ENCODE assay signal across 12 mouse cellular contexts in the genomic region with DNA sequence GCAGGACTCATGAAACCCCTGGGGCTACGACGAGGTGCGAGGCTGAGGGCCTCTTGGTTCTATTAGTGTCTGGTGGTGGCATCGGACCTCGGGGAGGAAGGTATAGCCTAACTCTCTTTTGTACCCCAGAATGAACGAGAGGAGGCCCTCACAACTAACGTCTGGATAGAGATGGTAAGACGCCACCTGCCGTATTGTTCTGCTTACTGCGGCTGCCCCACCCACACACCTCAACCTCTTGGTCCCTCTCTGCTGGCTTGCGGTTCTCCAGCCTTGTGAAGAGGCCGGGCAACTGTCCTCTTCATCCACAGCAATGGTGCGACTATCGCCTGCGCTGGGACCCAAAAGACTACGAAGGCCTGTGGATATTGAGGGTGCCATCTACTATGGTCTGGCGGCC. TPM values are rescaled to one million over a fixed set of nuclear protein-coding genes. Genes with fewer than 3 reads are reported as not detected.
DNase-seq lines count a peak whose midpoint lies in the region; ATAC-seq and TF ChIP-seq lines count a peak whose summit lies in the region.
"Had no signal": no experiment of that assay in that cellular context is flagged by ENCODE, and none has a peak within 500 bp of the region (broad histone marks: within the 10 kb centered on the region; RNA-seq: fewer than 3 reads in every experiment).

No protein-coding gene starts in this region.

- no peak for TF ChIP-seq POLR2A in CH12.LX (IDR thresholded peaks at IDR 0.05; ENCODE audit: low read depth, low read length)
- no peak for TF ChIP-seq POLR2A in cerebellum, adult 2 months (IDR thresholded peaks at IDR 0.05; ENCODE audit: borderline replicate concordance, insufficient read depth, low read length)

- dilution Hi-C loops in CH12.LX (cut with MboI; ENCODE audit: extremely low pct_ligation_motif_present, extremely low pct_unique_long_range_greater_than_20kb, low sequenced_read_pairs): no loop called here

- in situ Hi-C loops in CH12.LX (cut with MboI; ENCODE audit: low pct_ligation_motif_present, low pct_unique_long_range_greater_than_20kb, low sequenced_read_pairs): no loop called here

- peak; percentile 61 for TF ChIP-seq CTCF in layer of hippocampus, adult 2 months (conservative IDR thresholded peaks at IDR 0.05)
- TF ChIP-seq CTCF in CH12.LX (conservative IDR thresholded peaks at IDR 0.05 in 1 of 2, IDR thresholded peaks at IDR 0.05 in 1 of 2; ENCODE audit: low read depth in 2 of 2, low read length in 2 of 2): peak in 1 of 2 experiments; percentile 58; a peak in 2 of 4 replicates
- no peak for TF ChIP-seq CTCF in cerebellum, adult 2 months (IDR thresholded peaks at IDR 0.05; ENCODE audit: borderline replicate concordance, insufficient read depth, low read depth, low read length)

- no peak; the same call in none of the 2 replicates for TF ChIP-seq RAD21 in CH12.LX (IDR thresholded peaks at IDR 0.05; ENCODE audit: low read depth, low read length)

- H3K9ac ChIP-seq in CH12.LX (ENCODE audit: insufficient read depth, low read depth): no peak overlapping the region
- no peak overlapping the region for H3K9ac ChIP-seq in limb, embryonic 11.5 days (ENCODE audit: low read length)
- H3K9ac ChIP-seq: liver, embryonic 15.5 days had no signal

- H3K9me3 ChIP-seq in CH12.LX (replicated peaks; ENCODE audit: low read length): peaks cover 3% of the 10 kb centered on the region
- H3K9me3 ChIP-seq in limb, embryonic 11.5 days (ENCODE audit: control insufficient read depth, low read length): no peaks in the 10 kb centered on the region
- H3K9me3 ChIP-seq: liver, embryonic 15.5 days had no signal

- no peak overlapping the region for H3K4me3 ChIP-seq in layer of hippocampus, adult 2 months
- no peak overlapping the region for H3K4me3 ChIP-seq in CH12.LX (replicated peaks in 1 of 3; ENCODE audit: low read depth in 2 of 3, low read length in 2 of 3, poor library complexity in 1 of 3)
- no peak overlapping the region for H3K4me3 ChIP-seq in limb, embryonic 11.5 days (ENCODE audit: low read depth, low read length)
- H3K4me3 ChIP-seq in cerebellum, adult 2 months (replicated peaks; ENCODE audit: insufficient read depth, low read depth, low read length): no peak overlapping the region
- H3K4me3 ChIP-seq: liver, embryonic 15.5 days had no signal

- H3K27me3 ChIP-seq in CH12.LX (replicated peaks): no peaks in the 10 kb centered on the region
- H3K27me3 ChIP-seq in limb, embryonic 11.5 days (ENCODE audit: control insufficient read depth, insufficient read depth, low read length): peaks cover 3% of the 10 kb centered on the region; the same call in 1 of the 2 replicates
- no peaks in the 10 kb centered on the region for H3K27me3 ChIP-seq in cerebellum, adult 2 months (ENCODE audit: control insufficient read depth, insufficient read depth, low read length)

- no peak overlapping the region for H3K27ac ChIP-seq in layer of hippocampus, adult 2 months
- no peak overlapping the region for H3K27ac ChIP-seq in CH12.LX (ENCODE audit: insufficient read depth, low read depth)
- H3K27ac ChIP-seq in limb, embryonic 11.5 days (replicated peaks; ENCODE audit: low read depth, low read length): no peak overlapping the region
- H3K27ac ChIP-seq in cerebellum, adult 2 months (ENCODE audit: insufficient read depth, low read length): no peak overlapping the region
- H3K27ac ChIP-seq: liver, embryonic 15.5 days had no signal

- TF ChIP-seq EP300 in CH12.LX (IDR thresholded peaks at IDR 0.05; ENCODE audit: low read length): no peak

- H3K36me3 ChIP-seq in CH12.LX (replicated peaks in 1 of 2; ENCODE audit: control insufficient read depth in 1 of 2, insufficient read depth in 1 of 2, low read length in 1 of 2): peaks cover 0 to 22% of the 10 kb centered on the region in 2 experiments
- H3K36me3 ChIP-seq in limb, embryonic 11.5 days (ENCODE audit: control insufficient read depth, insufficient read depth, low read length): no peaks in the 10 kb centered on the region
- H3K36me3 ChIP-seq: liver, embryonic 15.5 days had no signal

- no peak for DNase-seq in layer of hippocampus, adult 2 months (ENCODE audit: low spot score in 2 of 2)
- no peak for DNase-seq in layer of hippocampus, postnatal 25 days (ENCODE audit: extremely low spot score in 1 of 2, low spot score in 1 of 2)
- DNase-seq in CH12.LX (ENCODE audit: extremely low read depth) (no peak), ES-CJ7 (ENCODE audit: low read depth, low spot score) (peak; percentile 69)
- peak; percentile 34 for DNase-seq in limb, embryonic 11.5 days (ENCODE audit: low spot score)
- no peak for DNase-seq in cerebellum, adult 2 months
- DNase-seq in urinary bladder, postnatal 36 days (ENCODE audit: low spot score in 2 of 2): no peak
- no peak for DNase-seq in left cerebral cortex, adult 18-20 months (ENCODE audit: low spot score in 2 of 2)
- DNase-seq: cerebellum, adult 9-10 months; right cerebral cortex, postnatal 14 days had no signal

- no peak for ATAC-seq in limb, embryonic 11.5 days (ENCODE audit: insufficient number of reproducible peaks, low FRiP score, low TSS enrichment, low read depth)

- 20% methylated on average over 17 of the region's 17 CpGs for WGBS in limb, embryonic 11.5 days
- 23% methylated on average over 17 of the region's 17 CpGs for WGBS in cerebellum, adult 2 months

- no peaks in the 10 kb centered on the region for H3K79me2 ChIP-seq in CH12.LX (replicated peaks; ENCODE audit: control insufficient read depth, extremely low read depth, insufficient read depth, poor library complexity, severe bottlenecking)

- 0 out of 2 replicates have a peak overlapping the region, but pooled peaks have one; percentile 5 for H3K4me2 ChIP-seq in CH12.LX (ENCODE audit: insufficient read depth, low read depth, poor library complexity, severe bottlenecking)
- H3K4me2 ChIP-seq in limb, embryonic 11.5 days (ENCODE audit: low read depth, severe bottlenecking): no peak overlapping the region
- H3K4me2 ChIP-seq: liver, embryonic 15.5 days had no signal

- H3K4me1 ChIP-seq in CH12.LX (ENCODE audit: control insufficient read depth in 1 of 2, insufficient read depth in 2 of 2): peaks cover 8 to 33% of the 10 kb centered on the region in 2 experiments
- H3K4me1 ChIP-seq in limb, embryonic 11.5 days (ENCODE audit: control insufficient read depth, insufficient read depth, low read length): 0 out of 2 replicates have a peak, but pooled peaks cover 4% of the 10 kb centered on the region
- H3K4me1 ChIP-seq in cerebellum, adult 2 months (ENCODE audit: control insufficient read depth, insufficient read depth, low read length): no peaks in the 10 kb centered on the region
- H3K4me1 ChIP-seq: liver, embryonic 15.5 days had no signal

TF ChIP-seq in CH12.LX, 34 proteins besides CTCF, POLR2A, EP300 and RAD21:
- TF ChIP-seq SMC3 (IDR thresholded peaks at IDR 0.05; ENCODE audit: low read depth, low read length) (peak; percentile 38), TCF12 (IDR thresholded peaks at IDR 0.05; ENCODE audit: low read depth, low read length) (no peak), ETS1 (conservative IDR thresholded peaks at IDR 0.05; ENCODE audit: low read depth, low read length) (no peak), HCFC1 (IDR thresholded peaks at IDR 0.05; ENCODE audit: low read depth, low read length) (no peak), JUN (IDR thresholded peaks at IDR 0.05; ENCODE audit: insufficient read depth, low read depth, low read length) (no peak)

RNA-seq across cellular contexts. Expression of a gene that starts 1.9 kb away (rescaled TPM):
- not detected for total RNA-seq in layer of hippocampus, adult 2 months (2021)
- total RNA-seq in layer of hippocampus, postnatal 25 days (2021): not detected
- 0.04 TPM in 2 replicates for total RNA-seq in CH12.LX (2012; rRNA removed)
- not detected in 2 replicates for total RNA-seq in CH12.LX (2014; rRNA removed)
- not detected in 2 replicates for polyA plus RNA-seq in CH12.LX (2012; ENCODE audit: insufficient read length, low read depth)
- 2.9 and 4.1 TPM in 2 replicates for polyA plus RNA-seq in limb, embryonic 11.5 days (2014; fragmentation: Nextera tagmentation; extraction: Ambion mirVana)
- polyA plus RNA-seq in cerebellum, adult 2 months (2012; rRNA removed): not detected in 2 replicates
- not detected for total RNA-seq in left cerebral cortex, adult 18-20 months (2021)
- polyA plus RNA-seq: intestine, embryonic 14.5 days had no signal

RNA-seq across cellular contexts. Expression of a gene that starts 7.4 kb away (rescaled TPM):
- 10 to 100 TPM; 55.6 to 55.8 TPM for total RNA-seq in layer of hippocampus, adult 2 months (2021)
- 10 to 100 TPM; 59.6 to 66.5 TPM for total RNA-seq in layer of hippocampus, postnatal 25 days (2021)
- 175 and 208 TPM in 2 replicates for total RNA-seq in CH12.LX (2012; rRNA removed)
- total RNA-seq in CH12.LX (2014; rRNA removed): 228 and 245 TPM in 2 replicates
- polyA plus RNA-seq in CH12.LX (2012; ENCODE audit: insufficient read length, low read depth): 264 and 289 TPM in 2 replicates
- polyA plus RNA-seq in limb, embryonic 11.5 days (2014; fragmentation: Nextera tagmentation; extraction: Ambion mirVana): 140 and 157 TPM in 2 replicates
- 51.4 and 56.2 TPM in 2 replicates for polyA plus RNA-seq in cerebellum, adult 2 months (2012; rRNA removed)
- 10 to 100 TPM; 57.5 to 58.6 TPM for total RNA-seq in left cerebral cortex, adult 18-20 months (2021)

RNA-seq across cellular contexts. Expression of a gene that starts 15.9 kb away (rescaled TPM):
- total RNA-seq in layer of hippocampus, adult 2 months (2021): not detected
- not detected for total RNA-seq in layer of hippocampus, postnatal 25 days (2021)
- not detected in 2 replicates for total RNA-seq in CH12.LX (2012; rRNA removed)
- total RNA-seq in CH12.LX (2014; rRNA removed): not detected in 2 replicates
- 0.13 TPM in 1 of 2 replicates, not detected in the other for polyA plus RNA-seq in CH12.LX (2012; ENCODE audit: insufficient read length, low read depth)
- polyA plus RNA-seq in limb, embryonic 11.5 days (2014; fragmentation: Nextera tagmentation; extraction: Ambion mirVana): 0.73 and 1.2 TPM in 2 replicates
- polyA plus RNA-seq in cerebellum, adult 2 months (2012; rRNA removed): not detected in 2 replicates
- not detected for total RNA-seq in left cerebral cortex, adult 18-20 months (2021)
- polyA plus RNA-seq: intestine, embryonic 14.5 days had no signal

RNA-seq across cellular contexts. Expression of a gene that starts 23.2 kb away (rescaled TPM):
- under 1 TPM; 0.15 to 0.22 TPM for total RNA-seq in layer of hippocampus, adult 2 months (2021)
- under 1 TPM; 0.34 to 0.42 TPM for total RNA-seq in layer of hippocampus, postnatal 25 days (2021)
- total RNA-seq in CH12.LX (2012; rRNA removed): not detected in 2 replicates
- not detected in 2 replicates for total RNA-seq in CH12.LX (2014; rRNA removed)
- not detected in 2 replicates for polyA plus RNA-seq in CH12.LX (2012; ENCODE audit: insufficient read length, low read depth)
- polyA plus RNA-seq in limb, embryonic 11.5 days (2014; fragmentation: Nextera tagmentation; extraction: Ambion mirVana): not detected in 2 replicates
- polyA plus RNA-seq in cerebellum, adult 2 months (2012; rRNA removed): 0.10 TPM in 2 replicates
- 1 to 10 TPM in 1 of 2 experiments, under 1 TPM in 1; 0.61 to 2.1 TPM for total RNA-seq in left cerebral cortex, adult 18-20 months (2021)
- polyA plus RNA-seq: intestine, embryonic 14.5 days; liver, embryonic 15.5 days had no signal

RNA-seq across cellular contexts. Expression of a gene that starts 50.0 kb away (rescaled TPM):
- 1 to 10 TPM; 1.6 TPM for total RNA-seq in layer of hippocampus, adult 2 months (2021)
- total RNA-seq in layer of hippocampus, postnatal 25 days (2021): 1 to 10 TPM; 1.4 to 3.6 TPM
- total RNA-seq in CH12.LX (2012; rRNA removed): not detected in 2 replicates
- total RNA-seq in CH12.LX (2014; rRNA removed): not detected in 2 replicates
- polyA plus RNA-seq in CH12.LX (2012; ENCODE audit: insufficient read length, low read depth): not detected in 2 replicates
- 0.17 and 0.28 TPM in 2 replicates for polyA plus RNA-seq in limb, embryonic 11.5 days (2014; fragmentation: Nextera tagmentation; extraction: Ambion mirVana)
- polyA plus RNA-seq in cerebellum, adult 2 months (2012; rRNA removed): 15.5 and 16.0 TPM in 2 replicates
- total RNA-seq in left cerebral cortex, adult 18-20 months (2021): 10 to 100 TPM; 11.1 to 13.4 TPM
- polyA plus RNA-seq: liver, embryonic 15.5 days had no signal

Comparison
In these comparisons a context has a peak if more than half of its experiments do, and no peak if none do; other contexts are left out.
1. DNase-seq: peak in ES-CJ7 (single experiment) and limb, embryonic 11.5 days (single experiment); none in layer of hippocampus, adult 2 months (0 of 2), layer of hippocampus, postnatal 25 days (0 of 2), CH12.LX (single experiment), cerebellum, adult 2 months (0 of 2), urinary bladder, postnatal 36 days (0 of 2) and left cerebral cortex, adult 18-20 months (0 of 2).